Mouse (Mus musculus) hindbrain, embryonic 15.5 days (tissue): ENCODE measurements around the gene Tacc3. TPM values are rescaled to one million over a fixed set of nuclear protein-coding genes. Genes with fewer than 3 reads are reported as not detected.

Experiments
- ATAC-seq: fragments of 200-750 bp; cut with Nextera tagmentation; 2 replicates; pipeline ENCODE4 v1.8.0; 2017; ENCODE audit warnings: low read depth, moderate number of reproducible peaks, moderate TSS enrichment; ENCODE audit not compliant: low FRiP score
- H3K27ac ChIP-seq: fragments of 300-500 bp; sonication (generic); replicated peaks from 2 replicates; pipeline ENCODE4 v1.5.1; 2015; ENCODE audit warnings: mild to moderate bottlenecking, inconsistent platforms
- H3K27me3 ChIP-seq: fragments of 300-500 bp; sonication (generic); 2 replicates; pipeline ENCODE4 v1.6.1; 2015; ENCODE audit warnings: control low read depth, inconsistent platforms
- H3K36me3 ChIP-seq: fragments of 300-500 bp; sonication (generic); 2 replicates; pipeline ENCODE4 v1.6.1; 2015; ENCODE audit warnings: control low read depth, inconsistent platforms
- H3K4me1 ChIP-seq: fragments of 300-500 bp; sonication (generic); replicated peaks from 2 replicates; pipeline ENCODE4 v1.6.1; 2015; ENCODE audit warnings: control low read depth, inconsistent platforms
- H3K4me2 ChIP-seq: fragments of 300-500 bp; sonication (generic); 2 replicates; pipeline ENCODE4 v1.6.1; 2015; ENCODE audit warnings: moderate library complexity, mild to moderate bottlenecking, inconsistent platforms
- H3K4me3 ChIP-seq: fragments of 300-500 bp; sonication (generic); 2 replicates; pipeline ENCODE4 v1.5.1; 2015; ENCODE audit warnings: mild to moderate bottlenecking, inconsistent platforms
- H3K9ac ChIP-seq: fragments of 300-500 bp; sonication (generic); 2 replicates; pipeline ENCODE4 v1.6.1; 2015; ENCODE audit warnings: inconsistent platforms
- H3K9me3 ChIP-seq: fragments of 300-500 bp; sonication (generic); 2 replicates; pipeline ENCODE4 v1.6.1; 2016; ENCODE audit warnings: control low read depth, inconsistent platforms
- WGBS: fragments of 180-500 bp; shearing (Covaris S2); methylation state at CpG from one replicate; pipeline ENCODE4 v1.1.7; 2015; 5-methylcytosine and 5-hydroxymethylcytosine counted together
- polyA plus RNA-seq: library from polyadenylated mRNA; unstranded; fragments of >200 nt; fragmentation: Nextera tagmentation; extraction: Ambion mirVana; gene quantifications from 2 replicates; pipeline ENCODE4 v1.2.1, GENCODE M21; 2015

Tacc3 gene
- polyA plus RNA-seq, 1 experiment from 2014 or later: 40.9 TPM

- peaks cover 5% of the 10 kb centered on the region; the same call in 1 of the 2 replicates for H3K36me3 ChIP-seq
- WGBS: 95% methylated on average over 3 of the region's 3 CpGs
- H3K27ac ChIP-seq: no peak overlapping the region
- H3K4me1 ChIP-seq: peaks cover 9% of the 10 kb centered on the region
- ATAC-seq: no peak
- H3K27me3 ChIP-seq: no peaks in the 10 kb centered on the region
- H3K4me2 ChIP-seq: no peak overlapping the region
- H3K9ac ChIP-seq: no peak overlapping the region
- no peak overlapping the region for H3K4me3 ChIP-seq
- H3K9me3 ChIP-seq: no peaks in the 10 kb centered on the region
Measured at GRCm38 (mm10) chr5:33635361-33635760, 22.6 kb upstream of the Tacc3 start.

GRCm38 (mm10) chr5:33637606-33638350 lies 20.1 kb upstream of the Tacc3 start:
- Histone ChIP-seq H3K9me3 (no peaks in the 10 kb centered on the region), H3K4me2 (no peak overlapping the region), H3K4me1 (no peaks in the 10 kb centered on the region), H3K9ac (no peak overlapping the region), H3K27me3 (no peaks in the 10 kb centered on the region), H3K36me3 (peaks cover 26% of the 10 kb centered on the region), H3K4me3 (no peak overlapping the region), H3K27ac (no peak overlapping the region)
- WGBS: 89% methylated on average over 3 of the region's 3 CpGs
- no peak for ATAC-seq

DNA sequence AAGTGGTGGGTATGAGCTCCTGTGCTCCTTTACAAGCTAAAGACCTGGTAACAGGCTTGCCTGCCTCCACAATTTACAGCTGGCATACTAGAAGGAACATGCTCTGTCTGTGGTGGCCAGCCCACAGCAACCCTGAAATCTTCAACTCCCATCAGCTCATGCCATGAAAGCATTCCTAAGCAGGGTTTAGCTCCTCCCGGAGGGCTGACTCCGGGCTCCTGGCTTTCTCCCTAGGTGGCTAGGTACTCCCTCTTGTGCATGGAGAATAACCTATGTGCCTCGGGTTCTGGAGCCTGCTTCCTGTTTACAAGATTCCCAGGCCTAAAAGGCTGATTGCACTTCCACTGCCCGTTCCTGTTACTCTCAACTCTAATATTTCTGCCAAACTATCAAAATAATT lies 19.1 kb upstream of the Tacc3 start:
- no peaks in the 10 kb centered on the region for H3K27me3 ChIP-seq
- H3K9me3 ChIP-seq: no peaks in the 10 kb centered on the region
- H3K4me1 ChIP-seq: no peaks in the 10 kb centered on the region
- 71% methylated on average over 4 of the region's 4 CpGs for WGBS
- H3K4me2 ChIP-seq: no peak overlapping the region
- H3K9ac ChIP-seq: no peak overlapping the region
- no peak overlapping the region for H3K4me3 ChIP-seq
- peaks cover 36% of the 10 kb centered on the region for H3K36me3 ChIP-seq
- ATAC-seq: no peak
- H3K27ac ChIP-seq: no peak overlapping the region

- no peak overlapping the region for H3K9ac ChIP-seq
- 39% methylated on average over 3 of the region's 3 CpGs for WGBS
- no peaks in the 10 kb centered on the region for H3K9me3 ChIP-seq
- no peak overlapping the region for H3K4me3 ChIP-seq
- H3K4me2 ChIP-seq: no peak overlapping the region
- H3K36me3 ChIP-seq: peaks cover 50% of the 10 kb centered on the region
- ATAC-seq: no peak
- H3K4me1 ChIP-seq: no peaks in the 10 kb centered on the region
- no peak overlapping the region for H3K27ac ChIP-seq
- no peaks in the 10 kb centered on the region for H3K27me3 ChIP-seq
Measured at GRCm38 (mm10) chr5:33640652-33641051, 17.3 kb upstream of the Tacc3 start.

DNA sequence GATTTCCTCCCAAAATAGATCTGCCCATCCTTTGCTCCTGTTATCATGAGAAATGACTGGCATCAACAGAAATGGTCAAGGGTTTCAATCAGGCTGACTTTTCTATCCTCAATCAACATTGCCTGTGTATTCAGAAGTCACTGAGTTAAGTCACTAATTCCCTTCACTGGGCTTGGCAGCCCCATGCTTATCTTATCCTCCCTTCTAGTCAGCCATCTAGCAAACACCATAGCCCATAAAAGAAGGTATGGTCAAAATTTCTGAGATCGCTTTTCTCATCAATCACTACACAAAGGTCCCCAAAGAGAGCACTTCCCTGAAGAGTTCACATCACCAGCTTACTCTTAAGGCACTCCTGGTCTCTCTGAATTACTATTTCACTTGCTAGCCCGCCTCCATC lies 6.9 kb upstream of the Tacc3 start:
- peak overlapping the region; percentile 97 for H3K27ac ChIP-seq
- peak overlapping the region; percentile 75 for H3K9ac ChIP-seq
- no peak for ATAC-seq
- no peaks in the 10 kb centered on the region for H3K9me3 ChIP-seq
- H3K4me2 ChIP-seq: peak overlapping the region; percentile 72
- peaks cover 25% of the 10 kb centered on the region for H3K36me3 ChIP-seq
- peaks cover 28% of the 10 kb centered on the region for H3K4me1 ChIP-seq
- no peaks in the 10 kb centered on the region for H3K27me3 ChIP-seq
- peak overlapping the region; percentile 71 for H3K4me3 ChIP-seq
- 11% methylated on average over 2 of the region's 2 CpGs for WGBS

DNA sequence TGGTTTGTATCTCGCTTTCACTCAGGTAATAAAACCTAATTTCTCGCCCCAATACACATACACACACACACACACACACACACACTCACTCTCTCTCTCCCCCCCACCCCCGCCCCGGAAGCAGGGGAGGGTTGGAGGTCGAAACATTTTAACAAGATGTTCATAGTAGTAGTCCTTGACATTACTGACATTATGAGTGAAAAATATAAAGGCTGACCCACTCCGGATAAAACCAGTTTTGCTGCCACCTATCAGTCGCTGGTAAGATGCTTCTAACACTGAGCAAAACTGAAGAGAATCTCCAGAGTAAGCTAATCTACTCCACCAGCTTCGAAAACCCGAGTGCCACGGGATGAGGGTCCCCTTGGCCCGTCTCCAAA lies 6.4 kb upstream of the Tacc3 start:
- Histone ChIP-seq H3K27me3 (no peaks in the 10 kb centered on the region), H3K9ac (peak overlapping the region; percentile 75), H3K4me2 (peak overlapping the region; percentile 72), H3K27ac (peak overlapping the region; percentile 97), H3K9me3 (no peaks in the 10 kb centered on the region), H3K4me3 (peak overlapping the region; percentile 71), H3K36me3 (peaks cover 22% of the 10 kb centered on the region), H3K4me1 (peaks cover 33% of the 10 kb centered on the region)
- no peak for ATAC-seq
- WGBS: under 1% methylated on average over 11 of the region's 11 CpGs

DNA sequence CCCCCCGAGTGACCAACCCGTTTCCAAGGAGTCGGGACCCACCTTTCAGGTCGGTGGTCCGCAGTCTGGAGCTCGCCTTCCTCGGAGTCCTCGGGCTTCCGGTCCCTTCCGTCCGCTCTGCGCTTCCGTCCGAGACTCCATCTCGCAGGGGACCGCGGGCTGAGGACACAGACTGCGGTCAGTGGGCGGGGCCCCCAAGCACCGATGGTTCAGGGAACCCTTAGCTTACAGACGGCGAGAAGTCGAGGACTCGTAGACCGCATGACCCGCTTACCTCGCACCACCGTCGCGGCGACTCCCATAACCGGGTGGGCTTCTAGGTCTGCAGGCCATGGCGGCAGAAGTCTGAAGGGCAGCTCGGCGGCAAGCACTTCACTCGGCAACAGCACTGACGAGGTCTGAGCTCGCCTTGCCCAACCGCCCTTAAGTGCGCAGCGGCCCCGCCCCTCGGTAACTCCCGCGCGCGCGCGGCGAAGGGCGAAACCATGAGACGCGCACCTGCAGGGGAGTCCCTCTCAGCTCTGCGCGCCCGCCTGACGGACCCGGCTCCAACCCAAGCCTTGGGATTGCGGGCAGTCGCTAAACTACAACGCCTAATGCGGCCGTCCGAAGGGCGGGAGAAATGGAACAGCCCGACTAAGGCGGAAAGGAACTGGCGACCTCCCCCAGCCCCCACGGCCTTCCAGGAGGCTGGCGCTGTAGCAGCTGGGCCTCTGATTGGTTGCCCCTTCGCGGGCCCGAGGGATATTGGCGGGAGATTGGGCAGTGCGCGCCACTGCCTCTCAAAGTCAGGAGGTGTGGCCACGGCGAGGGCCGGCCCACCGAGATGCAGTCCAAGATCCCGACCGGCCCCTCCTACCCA lies 5.8 kb upstream of the Tacc3 start, which contains the start of gene Slbp:
Gene Slbp (minus strand): TSS at position 654 of the 862 bp plus-strand sequence.
- Histone ChIP-seq H3K4me3 (peak within 1 kb of the TSS; percentile 71), H3K27ac (peak within 1 kb of the TSS; percentile 97), H3K9me3 (no peaks in the 10 kb centered on the region), H3K27me3 (no peaks in the 10 kb centered on the region), H3K9ac (peak within 1 kb of the TSS; percentile 75), H3K4me2 (peak within 1 kb of the TSS; percentile 72), H3K4me1 (peaks cover 39% of the 10 kb centered on the region), H3K36me3 (peaks cover 17% of the 10 kb centered on the region)
- ATAC-seq: peak; percentile 97
- WGBS: under 1% methylated on average over 76 of the region's 82 CpGs

DNA sequence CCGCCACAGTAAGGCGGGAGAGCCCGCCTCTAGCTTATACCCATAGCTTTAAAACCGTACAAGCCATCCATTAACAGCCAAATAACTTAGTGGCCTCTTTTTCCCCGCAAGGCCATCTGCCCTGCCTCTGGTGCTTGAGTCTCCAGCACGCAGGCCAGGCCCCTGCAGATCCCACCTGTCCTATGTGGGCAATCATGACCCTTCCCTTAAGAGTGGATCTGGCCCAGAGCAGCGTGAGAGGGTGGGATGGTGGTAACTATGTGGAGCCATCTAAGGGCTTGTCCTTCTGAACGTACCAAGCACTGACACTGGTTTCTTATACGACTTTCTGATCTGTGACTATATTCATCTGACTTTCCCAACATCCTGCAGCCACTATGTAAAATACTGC lies 5.2 kb upstream of the Tacc3 start:
- peaks cover 10% of the 10 kb centered on the region for H3K36me3 ChIP-seq
- H3K4me2 ChIP-seq: peak overlapping the region; percentile 72
- ATAC-seq: peak; percentile 35; the same call in 1 of the 2 replicates
- no peaks in the 10 kb centered on the region for H3K27me3 ChIP-seq
- WGBS: 3% methylated on average over 9 of the region's 9 CpGs
- peaks cover 42% of the 10 kb centered on the region for H3K4me1 ChIP-seq
- peak overlapping the region; percentile 75; the same call in 1 of the 2 replicates for H3K9ac ChIP-seq
- H3K4me3 ChIP-seq: peak overlapping the region; percentile 71
- H3K9me3 ChIP-seq: no peaks in the 10 kb centered on the region
- peak overlapping the region; percentile 97 for H3K27ac ChIP-seq

DNA sequence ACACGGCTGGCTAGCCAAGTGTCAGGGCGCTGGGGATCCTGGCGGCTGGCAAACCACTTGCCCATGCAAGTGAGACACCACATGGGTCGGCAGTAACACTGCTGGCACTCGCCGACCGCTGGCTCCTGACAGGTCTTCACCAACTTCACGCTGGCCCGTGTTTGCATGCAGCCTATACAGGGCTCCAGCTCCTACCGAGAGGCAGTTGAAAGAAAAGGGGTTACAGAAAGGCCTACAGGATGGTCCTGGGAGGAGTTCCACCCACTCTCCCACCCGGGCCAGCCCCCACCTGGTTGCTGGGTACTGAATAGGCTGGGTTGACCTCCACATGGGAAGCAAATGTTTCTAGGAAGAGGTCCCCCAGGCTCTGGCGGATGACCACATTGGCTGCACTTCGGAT lies 3.5 kb upstream of the Tacc3 start:
- H3K4me1 ChIP-seq: peaks cover 51% of the 10 kb centered on the region
- H3K4me2 ChIP-seq: no peak overlapping the region
- no peaks in the 10 kb centered on the region for H3K9me3 ChIP-seq
- WGBS: 91% methylated on average over 13 of the region's 13 CpGs
- no peaks in the 10 kb centered on the region for H3K27me3 ChIP-seq
- H3K9ac ChIP-seq: no peak overlapping the region
- ATAC-seq: no peak
- H3K36me3 ChIP-seq: peaks cover 5% of the 10 kb centered on the region; the same call in 1 of the 2 replicates
- no peak overlapping the region for H3K4me3 ChIP-seq
- no peak overlapping the region for H3K27ac ChIP-seq

DNA sequence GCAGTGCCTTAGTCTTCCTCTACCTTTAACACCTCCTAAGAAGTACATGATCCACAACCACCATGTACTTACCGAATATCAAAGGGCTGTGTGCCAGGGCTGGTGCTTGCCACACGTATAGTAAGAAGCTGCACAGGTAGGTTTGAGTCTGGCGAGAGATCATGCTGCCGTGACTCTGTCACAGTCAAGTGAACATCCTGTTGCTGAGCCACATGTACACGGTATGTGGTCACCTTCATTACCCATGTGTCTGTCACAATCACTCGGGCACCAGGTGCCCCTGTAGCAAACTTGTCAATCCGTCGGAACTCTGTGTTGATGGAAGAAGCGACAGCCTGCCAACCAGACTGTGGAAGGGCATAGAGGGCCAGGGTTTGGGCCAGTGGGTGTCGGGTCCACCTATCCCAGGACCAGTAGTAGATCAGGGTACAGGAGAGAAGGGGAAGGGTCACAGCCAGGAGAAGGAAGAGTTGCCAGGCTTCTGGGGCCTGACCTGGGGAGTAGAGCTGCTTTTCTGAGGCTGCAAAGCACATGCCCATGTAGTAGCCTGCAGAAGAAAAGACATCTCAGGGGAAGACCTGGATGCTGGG lies 2.6 kb upstream of the Tacc3 start:
- no peaks in the 10 kb centered on the region for H3K9me3 ChIP-seq
- no peaks in the 10 kb centered on the region for H3K27me3 ChIP-seq
- H3K36me3 ChIP-seq: 0 out of 2 replicates have a peak, but pooled peaks cover 5% of the 10 kb centered on the region
- no peak for ATAC-seq
- no peak overlapping the region for H3K4me3 ChIP-seq
- H3K9ac ChIP-seq: no peak overlapping the region
- WGBS: 98% methylated on average over 10 of the region's 10 CpGs
- no peak overlapping the region for H3K27ac ChIP-seq
- peaks cover 46% of the 10 kb centered on the region for H3K4me1 ChIP-seq
- no peak overlapping the region for H3K4me2 ChIP-seq

DNA sequence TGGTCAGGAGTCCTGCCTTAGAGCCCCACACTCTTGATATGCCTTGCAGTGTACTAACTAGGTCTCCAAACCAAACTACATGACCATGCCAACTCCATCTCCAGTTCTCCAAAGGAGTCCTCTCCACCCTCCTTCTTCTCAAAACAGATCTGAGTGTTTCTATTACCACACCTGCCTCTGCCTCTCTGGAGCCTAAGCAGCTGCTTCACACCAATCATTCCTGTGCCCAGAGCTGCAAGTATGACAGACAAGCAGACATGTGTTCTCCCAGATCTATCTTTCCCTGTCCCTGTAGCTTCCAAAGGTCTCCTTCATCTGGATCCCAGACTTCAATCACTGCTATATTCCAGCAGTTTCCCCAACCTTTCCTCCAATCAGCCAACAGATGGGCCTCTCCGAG lies 1.2 kb upstream of the Tacc3 start:
- Histone ChIP-seq H3K4me2 (peak overlapping the region; percentile 86), H3K27me3 (no peaks in the 10 kb centered on the region), H3K4me1 (peaks cover 35% of the 10 kb centered on the region), H3K9me3 (no peaks in the 10 kb centered on the region), H3K4me3 (peak overlapping the region; percentile 75), H3K9ac (peak overlapping the region; percentile 75), H3K36me3 (0 out of 2 replicates have a peak, but pooled peaks cover 5% of the 10 kb centered on the region), H3K27ac (peak overlapping the region; percentile 98)
- no peak for ATAC-seq
- 14% methylated on average over 1 of the region's 1 CpGs for WGBS
